ENCODE assay signal across 8 mouse cellular contexts in genomic region chr19:21037448-21038077, GRCm38 (mm10).
DNase-seq lines count a peak whose midpoint lies in the region; ATAC-seq and TF ChIP-seq lines count a peak whose summit lies in the region.

No protein-coding gene starts in this region.

- peaks cover 5% of the 10 kb centered on the region for H3K4me1 ChIP-seq in liver, embryonic 11.5 days (replicated peaks; ENCODE audit: control insufficient read depth, insufficient read depth, low read length)
- no peaks in the 10 kb centered on the region for H3K4me1 ChIP-seq in lung, embryonic 14.5 days (ENCODE audit: insufficient read depth)

- DNase-seq in liver: peak; percentile 17
- DNase-seq in liver, embryonic 11.5 days (ENCODE audit: low spot score): no peak
- DNase-seq in Patski (ENCODE audit: low read depth, low spot score): peak; percentile 53
- DNase-seq in embryo, embryonic 9.5 days (ENCODE audit: extremely low spot score): peak; percentile 68
- DNase-seq in induced T-regulatory cell, adult 2 months (ENCODE audit: low read depth): peak; percentile 65
- peak; percentile 93 for DNase-seq in lung, embryonic 14.5 days
- no peak for DNase-seq in spleen, adult 12 weeks (ENCODE audit: low spot score)

- in situ Hi-C loops in Patski (cut with MboI; ENCODE audit: low pct_unique_long_range_greater_than_20kb): loop anchor here (5.0 to 10.0 kb wide), 5 partner anchors 70 to 525 kb away; partner anchors contain the start of gene Zfand5

- H3K4me2 ChIP-seq in liver, embryonic 11.5 days: no peak overlapping the region
- no peak overlapping the region for H3K4me2 ChIP-seq in lung, embryonic 14.5 days

- no peak overlapping the region for H3K4me3 ChIP-seq in liver, embryonic 11.5 days (ENCODE audit: low read depth, low read length)
- no peak overlapping the region for H3K4me3 ChIP-seq in lung, embryonic 14.5 days (ENCODE audit: low read depth, low read length)

- CTCF ChIA-PET in Patski (lab: Charles Lee): interaction anchor here (0.8 to 1.3 kb wide), 4 partner anchors 10 to 190 kb away, joined by 3 to 5 read pairs (median 4); no protein-coding TSS in a partner anchor

- 40% methylated on average over 10 of the region's 10 CpGs for WGBS in liver, embryonic 11.5 days
- WGBS in lung, embryonic 14.5 days: 26% methylated on average over 10 of the region's 10 CpGs

- no peak for ATAC-seq in liver, embryonic 11.5 days (replicated peaks; ENCODE audit: low FRiP score)
- ATAC-seq in Patski: peak; percentile 81
- ATAC-seq in lung, embryonic 14.5 days (ENCODE audit: insufficient read depth): peak; percentile 44; the same call in 1 of the 2 replicates
- peak; percentile 55; the same call in 1 of the 2 replicates for ATAC-seq in neutrophil, adult 5-6 weeks (ENCODE audit: extremely low read depth, insufficient number of reproducible peaks, low FRiP score, poor library complexity, severe bottlenecking)

- H3K9ac ChIP-seq in liver, embryonic 11.5 days (ENCODE audit: low read depth, low read length): no peak overlapping the region
- no peak overlapping the region for H3K9ac ChIP-seq in lung, embryonic 14.5 days

- no peaks in the 10 kb centered on the region for H3K36me3 ChIP-seq in liver, embryonic 11.5 days (ENCODE audit: control insufficient read depth, insufficient read depth, low read length)
- no peaks in the 10 kb centered on the region for H3K36me3 ChIP-seq in lung, embryonic 14.5 days (ENCODE audit: insufficient read depth)

- peak; percentile 87 for TF ChIP-seq CTCF in Patski (IDR thresholded peaks at IDR 0.05)
- TF ChIP-seq CTCF in lung, embryonic 14.5 days (IDR thresholded peaks at IDR 0.05; ENCODE audit: low read depth): peak; percentile 75

- H3K27ac ChIP-seq in liver, embryonic 11.5 days (ENCODE audit: low read depth, low read length): no peak overlapping the region
- no peak overlapping the region for H3K27ac ChIP-seq in lung, embryonic 14.5 days (ENCODE audit: low read depth)

- no peaks in the 10 kb centered on the region for H3K27me3 ChIP-seq in liver, embryonic 11.5 days (replicated peaks; ENCODE audit: control insufficient read depth, insufficient read depth, low read length)
- H3K27me3 ChIP-seq in Patski: no peaks in the 10 kb centered on the region
- H3K27me3 ChIP-seq in lung, embryonic 14.5 days (ENCODE audit: insufficient read depth, low read length): no peaks in the 10 kb centered on the region

- H3K9me3 ChIP-seq in liver, embryonic 11.5 days (ENCODE audit: control insufficient read depth, low read length): no peaks in the 10 kb centered on the region
- no peaks in the 10 kb centered on the region for H3K9me3 ChIP-seq in lung, embryonic 14.5 days (ENCODE audit: low read depth, low read length)

- POLR2A ChIA-PET in Patski (lab: Charles Lee): interaction anchor here (0.7 to 1.6 kb wide), 3 partner anchors 235 to 601 kb away, joined by 4 to 5 read pairs (median 4); partner anchors contain the start of gene Zfand5

Comparison
In these comparisons a context has a peak if more than half of its experiments do, and no peak if none do; other contexts are left out.
1. DNase-seq: peak in liver (single experiment), Patski (single experiment), embryo, embryonic 9.5 days (single experiment), induced T-regulatory cell, adult 2 months (single experiment) and lung, embryonic 14.5 days (single experiment); none in liver, embryonic 11.5 days (single experiment) and spleen, adult 12 weeks (single experiment).